Mouse (Mus musculus) liver, postnatal 0 days (tissue): ENCODE measurements around the gene Stk11ip. TPM values are rescaled to one million over a fixed set of nuclear protein-coding genes. Genes with fewer than 3 reads are reported as not detected.

Experiments
- ATAC-seq: fragments of 200-750 bp; cut with Nextera tagmentation; 2 replicates; pipeline ENCODE4 v1.8.0; 2017; ENCODE audit warnings: mild to moderate bottlenecking, moderate library complexity
- DNase-seq: peaks from one replicate; pipeline ENCODE4 v3.0.0-alpha.2; 2016
- H3K27ac ChIP-seq: fragments of 300-500 bp; sonication (generic); 2 replicates; pipeline ENCODE4 v1.5.1; 2014; ENCODE audit warnings: antibody characterized with exemption, moderate library complexity, mild to moderate bottlenecking, low read depth
- H3K27me3 ChIP-seq: fragments of 300-500 bp; sonication (generic); 2 replicates; pipeline ENCODE4 v1.6.1; 2014; ENCODE audit warnings: low read length, control low read depth, mixed read lengths; ENCODE audit not compliant: insufficient read depth
- H3K36me3 ChIP-seq: fragments of 300-500 bp; sonication (generic); replicated peaks from 2 replicates; pipeline ENCODE4 v1.6.1; 2014; ENCODE audit warnings: mild to moderate bottlenecking, control low read depth, low read length, moderate library complexity, mixed read lengths; ENCODE audit not compliant: insufficient read depth
- H3K4me1 ChIP-seq: fragments of 300-500 bp; sonication (generic); 2 replicates; pipeline ENCODE4 v1.6.1; 2014; ENCODE audit warnings: antibody characterized with exemption, mild to moderate bottlenecking, control low read depth; ENCODE audit not compliant: insufficient read depth
- H3K4me2 ChIP-seq: fragments of 300-500 bp; sonication (generic); 2 replicates; pipeline ENCODE4 v1.6.1; 2014; ENCODE audit warnings: low read depth, mild to moderate bottlenecking, low read length, moderate library complexity, mixed read lengths
- H3K4me3 ChIP-seq: fragments of 300-500 bp; sonication (generic); 2 replicates; pipeline ENCODE4 v1.5.1; 2014; ENCODE audit warnings: low read depth, low read length
- H3K9ac ChIP-seq: fragments of 300-500 bp; sonication (generic); replicated peaks from 2 replicates; pipeline ENCODE4 v1.6.1; 2014; ENCODE audit warnings: mild to moderate bottlenecking, moderate library complexity
- H3K9me3 ChIP-seq: fragments of 300-500 bp; sonication (generic); 2 replicates; pipeline ENCODE4 v1.6.1; 2016; ENCODE audit warnings: mild to moderate bottlenecking, control low read depth, low read length, mixed read lengths
- CTCF ChIP-seq: sonication (generic); IDR thresholded peaks from 2 replicates; pipeline ENCODE4 v1.5.1; 2016; ENCODE audit warnings: antibody characterized with exemption, low read depth
- EP300 ChIP-seq: IDR thresholded peaks from 2 replicates; pipeline ENCODE4 v1.6.1; 2016; ENCODE audit warnings: antibody characterized with exemption, low read depth, mild to moderate bottlenecking
- WGBS: fragments of 180-500 bp; shearing (Covaris S2); extraction: QIAGEN DNeasy Blood & Tissue Kit; methylation state at CpG from one replicate; pipeline ENCODE4 v1.1.7; 2014; ENCODE audit not compliant: insufficient replicate concordance; 5-methylcytosine and 5-hydroxymethylcytosine counted together
- polyA plus RNA-seq: library from polyadenylated mRNA; unstranded; fragments of >200 nt; fragmentation: Nextera tagmentation; extraction: Ambion mirVana; gene quantifications from 2 replicates; pipeline ENCODE4 v1.2.1, GENCODE M21; 2015

The Stk11ip gene
- polyA plus RNA-seq, 1 experiment from 2014 or later = 3.3 TPM

DNA sequence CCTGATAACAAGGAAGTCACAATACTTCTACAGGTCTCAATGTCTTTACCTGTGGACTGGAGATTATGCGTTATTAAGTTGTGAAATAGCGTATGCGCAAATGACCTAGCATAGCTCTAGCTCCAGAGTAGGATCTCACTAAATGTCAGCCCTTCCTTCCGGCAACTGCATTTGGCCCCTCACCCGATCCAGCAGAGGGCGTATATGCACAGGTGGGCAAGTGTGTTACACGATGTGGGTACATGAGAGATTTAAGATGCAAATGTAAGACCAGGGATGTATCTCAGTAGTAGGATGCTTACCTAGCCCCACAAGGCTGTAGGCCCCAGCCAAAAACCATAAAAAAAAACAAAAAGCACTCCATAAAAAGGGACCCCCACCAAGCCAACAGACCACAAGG is 21.9 kb upstream of the Stk11ip start:
- no peak overlapping the region for H3K4me3 ChIP-seq
- no peak for ATAC-seq
- H3K36me3 ChIP-seq = no peaks in the 10 kb centered on the region
- TF ChIP-seq CTCF = peak; percentile 54
- no peak for TF ChIP-seq EP300
- H3K4me1 ChIP-seq = no peaks in the 10 kb centered on the region
- DNase-seq = no peak
- H3K4me2 ChIP-seq = no peak overlapping the region
- H3K9me3 ChIP-seq = no peaks in the 10 kb centered on the region
- H3K9ac ChIP-seq = no peak overlapping the region
- H3K27ac ChIP-seq = no peak overlapping the region
- WGBS = 65% methylated on average over 7 of the region's 7 CpGs
- peaks cover 8% of the 10 kb centered on the region; the same call in 1 of the 2 replicates for H3K27me3 ChIP-seq

DNA sequence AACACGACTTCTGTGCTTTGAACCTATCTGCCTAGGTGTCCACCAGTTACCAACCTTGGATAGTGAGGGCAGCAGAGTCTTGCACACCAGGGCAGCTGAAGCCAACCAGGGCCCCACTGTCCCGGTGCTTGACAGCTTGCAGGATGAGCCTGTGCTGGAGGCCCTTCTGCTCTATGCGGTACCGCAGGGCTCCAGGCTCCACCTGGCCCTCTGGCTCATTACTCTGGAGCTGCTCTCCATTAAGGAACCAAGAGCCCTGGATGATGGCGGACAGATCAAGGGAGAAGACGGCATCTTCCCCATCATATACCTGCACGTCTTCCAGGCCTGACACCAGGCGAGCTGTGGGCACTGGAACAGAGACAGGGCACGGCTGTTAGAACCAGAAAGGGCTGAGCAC is 19.4 kb upstream of the Stk11ip start:
- no peak overlapping the region for H3K4me3 ChIP-seq
- H3K4me2 ChIP-seq = no peak overlapping the region
- no peak for DNase-seq
- no peak overlapping the region for H3K27ac ChIP-seq
- H3K4me1 ChIP-seq = no peaks in the 10 kb centered on the region; the same call in 1 of the 2 replicates
- ATAC-seq = no peak
- TF ChIP-seq CTCF = no peak
- TF ChIP-seq EP300 = no peak
- peaks cover 31% of the 10 kb centered on the region for H3K27me3 ChIP-seq
- no peaks in the 10 kb centered on the region for H3K36me3 ChIP-seq
- no peaks in the 10 kb centered on the region for H3K9me3 ChIP-seq
- WGBS = 88% methylated on average over 9 of the region's 9 CpGs
- no peak overlapping the region for H3K9ac ChIP-seq

DNA sequence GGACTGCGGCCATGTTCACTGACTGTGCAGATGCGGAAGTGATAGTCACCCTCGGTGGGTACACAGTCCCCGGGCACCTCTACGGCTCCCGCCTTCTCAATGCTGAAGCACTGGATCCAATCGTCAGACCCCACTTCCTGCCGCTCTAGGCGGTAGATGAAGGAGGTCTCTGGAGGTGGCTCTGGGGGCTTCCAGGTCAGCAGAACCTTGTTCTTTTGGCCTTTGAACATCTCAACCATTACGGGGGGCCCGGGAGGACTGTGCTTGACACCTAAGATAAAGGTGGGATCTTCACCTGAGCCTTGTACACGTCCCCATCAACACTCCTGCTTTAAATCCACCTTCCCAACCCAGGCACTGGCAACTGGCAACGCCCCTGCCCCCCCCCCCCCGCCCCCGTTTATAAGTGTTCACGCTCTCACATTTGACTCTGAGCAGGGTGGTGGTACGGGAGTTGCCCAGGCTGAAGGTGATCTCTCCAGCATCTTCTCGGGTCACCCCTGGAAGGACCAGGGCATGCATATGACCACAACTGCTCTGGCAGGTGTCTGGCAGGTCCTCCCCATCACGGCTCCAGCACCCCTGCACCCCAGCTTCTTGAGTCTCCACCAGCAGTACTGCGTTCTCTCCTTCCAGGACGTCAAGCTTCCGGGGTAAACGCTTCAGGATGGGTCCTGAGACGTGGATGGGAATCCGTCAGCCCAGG is 18.2 kb upstream of the Stk11ip start:
- no peak for ATAC-seq
- no peak for DNase-seq
- H3K27me3 ChIP-seq = peaks cover 39% of the 10 kb centered on the region
- H3K4me2 ChIP-seq = no peak overlapping the region
- H3K27ac ChIP-seq = no peak overlapping the region
- H3K9ac ChIP-seq = no peak overlapping the region
- TF ChIP-seq EP300 = no peak
- TF ChIP-seq CTCF = no peak
- H3K4me3 ChIP-seq = no peak overlapping the region
- no peaks in the 10 kb centered on the region for H3K9me3 ChIP-seq
- H3K4me1 ChIP-seq = no peaks in the 10 kb centered on the region; the same call in 1 of the 2 replicates
- WGBS = 84% methylated on average over 25 of the region's 25 CpGs
- no peaks in the 10 kb centered on the region for H3K36me3 ChIP-seq

DNA sequence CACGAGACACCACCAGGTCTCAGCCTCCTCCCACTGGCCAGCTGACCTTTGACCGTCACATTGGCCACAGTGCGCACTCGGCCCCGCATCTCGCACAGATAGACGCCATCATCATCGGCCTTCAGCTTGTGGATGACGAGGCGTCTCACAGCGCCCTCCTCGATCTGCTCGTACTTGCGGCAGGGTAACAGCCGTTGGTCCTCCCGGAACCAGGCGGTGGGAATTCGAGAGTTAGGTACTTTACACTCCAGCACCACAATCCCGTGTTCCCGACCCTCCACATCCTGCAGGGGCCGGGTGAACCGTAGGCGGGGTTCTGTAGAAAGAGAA is 17.7 kb upstream of the Stk11ip start:
- Histone ChIP-seq H3K27ac (no peak overlapping the region), H3K36me3 (no peaks in the 10 kb centered on the region), H3K4me3 (no peak overlapping the region), H3K4me2 (no peak overlapping the region), H3K9me3 (no peaks in the 10 kb centered on the region), H3K9ac (no peak overlapping the region), H3K4me1 (no peaks in the 10 kb centered on the region; the same call in 1 of the 2 replicates), H3K27me3 (peaks cover 40% of the 10 kb centered on the region)
- 77% methylated on average over 23 of the region's 23 CpGs for WGBS
- ATAC-seq (no peak), DNase-seq (no peak)
- TF ChIP-seq CTCF (no peak), EP300 (no peak)

DNA sequence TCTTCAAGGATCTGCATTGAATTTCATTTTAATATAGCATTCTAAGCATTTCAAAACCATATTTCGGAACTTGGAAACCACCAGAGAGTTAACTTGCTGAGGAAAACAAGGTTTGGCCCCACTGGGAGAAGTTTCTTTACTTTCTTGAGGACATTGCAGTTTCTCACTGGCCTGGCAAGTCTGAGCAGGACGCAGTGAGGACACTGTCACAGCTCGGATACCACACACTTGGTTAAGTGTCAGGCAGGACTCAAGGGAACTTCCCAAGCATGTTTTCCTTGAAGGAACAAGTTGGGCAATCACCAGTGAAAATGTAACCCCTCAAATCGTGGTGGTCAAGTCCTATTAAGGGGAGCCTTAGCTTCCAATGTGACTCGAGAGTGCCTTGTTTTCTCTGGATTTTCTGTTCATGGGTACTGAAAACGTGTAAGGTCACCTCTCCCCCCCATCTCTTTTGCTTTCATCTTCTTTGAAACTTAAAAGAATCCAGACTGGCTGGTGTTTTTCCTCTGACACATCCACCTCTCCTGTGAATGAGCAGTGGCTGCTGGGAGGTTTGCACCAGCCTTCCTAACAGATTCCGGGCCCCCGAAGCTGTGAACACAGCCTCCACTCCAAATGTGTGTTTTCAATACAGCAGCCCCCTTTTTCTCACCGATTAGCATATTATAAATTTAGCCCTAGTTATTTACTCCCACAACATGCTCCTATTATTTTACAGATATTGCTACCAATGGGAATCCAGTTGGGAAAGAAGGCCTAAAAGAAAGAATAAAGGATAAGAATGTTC is 16.9 kb upstream of the Stk11ip start:
- H3K9ac ChIP-seq = no peak overlapping the region
- TF ChIP-seq EP300 (no peak), CTCF (no peak)
- no peaks in the 10 kb centered on the region for H3K36me3 ChIP-seq
- WGBS = 55% methylated on average over 9 of the region's 9 CpGs
- H3K27me3 ChIP-seq = peaks cover 43% of the 10 kb centered on the region
- ATAC-seq (no peak), DNase-seq (no peak)
- no peaks in the 10 kb centered on the region; the same call in 1 of the 2 replicates for H3K4me1 ChIP-seq
- H3K27ac ChIP-seq = no peak overlapping the region
- no peaks in the 10 kb centered on the region for H3K9me3 ChIP-seq
- H3K4me3 ChIP-seq = no peak overlapping the region; the same call in 1 of the 2 replicates
- H3K4me2 ChIP-seq = peak overlapping the region; percentile 74

DNA sequence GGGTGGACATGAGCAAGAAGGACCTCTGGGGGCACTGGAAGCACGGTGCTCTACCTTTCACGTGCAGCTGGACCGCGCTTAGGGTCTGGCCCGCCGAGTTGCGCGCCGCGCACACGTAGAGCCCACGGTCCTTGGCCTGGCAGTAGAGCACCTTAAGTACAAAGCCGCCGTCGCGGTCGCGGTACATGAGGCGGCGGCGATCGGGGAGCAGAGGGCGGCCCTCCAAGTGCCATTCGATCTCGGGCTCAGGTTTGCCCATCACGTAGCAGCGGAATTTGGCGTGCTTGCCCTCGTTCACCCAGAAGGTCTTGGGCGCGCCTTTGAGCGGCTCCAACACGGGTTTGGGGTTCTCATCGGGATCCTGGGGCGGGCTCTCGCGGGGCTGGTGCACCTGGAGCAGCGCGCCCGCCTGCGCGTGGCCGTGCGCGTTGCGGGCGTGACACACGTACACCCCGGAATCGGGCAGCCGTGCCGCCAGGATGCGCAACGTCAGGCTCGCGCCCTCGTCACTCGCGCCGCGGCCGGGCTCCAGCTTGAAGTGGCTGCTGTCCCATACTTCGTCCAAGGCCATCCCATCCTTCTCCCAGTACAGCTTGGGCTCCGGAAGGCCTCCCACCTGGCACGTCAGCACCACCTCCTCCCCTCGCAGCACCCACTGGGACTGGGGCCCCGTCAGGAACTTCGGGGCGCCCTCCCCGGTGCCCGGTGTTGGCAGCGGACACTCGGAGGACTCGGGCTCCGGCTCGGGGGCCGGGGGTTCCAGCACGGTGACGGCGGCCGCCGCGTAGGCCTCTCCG is 16.0 kb upstream of the Stk11ip start:
- peak; percentile 23; the same call in 1 of the 2 replicates for ATAC-seq
- H3K4me3 ChIP-seq = peak overlapping the region; percentile 54

More for the DNA sequence above, 16.0 kb upstream of the Stk11ip start:
- no peaks in the 10 kb centered on the region for H3K36me3 ChIP-seq
- WGBS = under 1% methylated on average over 83 of the region's 84 CpGs
- peak overlapping the region; percentile 75 for H3K27ac ChIP-seq
- H3K9ac ChIP-seq = peak overlapping the region; percentile 59; the same call in 1 of the 2 replicates
- H3K4me1 ChIP-seq = no peaks in the 10 kb centered on the region; the same call in 1 of the 2 replicates
- peak overlapping the region; percentile 74 for H3K4me2 ChIP-seq
- peaks cover 43% of the 10 kb centered on the region for H3K27me3 ChIP-seq
- TF ChIP-seq CTCF (no peak), EP300 (no peak)
- peak; percentile 30 for DNase-seq
- H3K9me3 ChIP-seq = no peaks in the 10 kb centered on the region
